Mouse (Mus musculus): ENCODE measurements around the gene Syde2. TPM values are rescaled to one million over a fixed set of nuclear protein-coding genes. Genes with fewer than 3 reads are reported as not detected.
"Not testable (repeated sequence)": the region's sequence is repeated elsewhere in the genome, so short reads cannot be mapped to it uniquely, and the experiment has no call there.

Gene Syde2
- total RNA-seq, 2 experiments from 2014 or later = 27.4 to 29.0 TPM

DNA sequence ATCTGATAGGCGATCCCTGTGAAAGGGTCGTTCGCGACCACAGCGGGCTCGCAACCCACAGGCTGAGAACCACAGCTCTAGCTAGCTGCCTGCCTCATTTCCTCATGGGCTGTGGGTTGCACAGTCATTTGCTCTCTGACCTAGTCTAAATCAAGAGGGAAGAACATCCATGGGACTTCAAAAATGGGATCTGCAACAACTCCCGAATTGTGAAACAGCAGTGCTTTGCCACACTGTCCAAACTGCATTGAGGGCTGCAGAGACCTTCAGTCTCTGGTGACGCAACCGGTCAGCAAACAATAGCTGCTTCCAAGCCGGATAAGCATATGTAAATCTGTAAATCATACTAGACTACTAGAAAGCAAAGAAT lies 23.7 kb upstream of the Syde2 start:
- DNase-seq = peak; percentile 44 to 46
- intact Hi-C loops (cut with DNase I) = loop anchor here (2.0 kb wide), 1 partner anchor 25 kb away; no protein-coding TSS in a partner anchor

DNA sequence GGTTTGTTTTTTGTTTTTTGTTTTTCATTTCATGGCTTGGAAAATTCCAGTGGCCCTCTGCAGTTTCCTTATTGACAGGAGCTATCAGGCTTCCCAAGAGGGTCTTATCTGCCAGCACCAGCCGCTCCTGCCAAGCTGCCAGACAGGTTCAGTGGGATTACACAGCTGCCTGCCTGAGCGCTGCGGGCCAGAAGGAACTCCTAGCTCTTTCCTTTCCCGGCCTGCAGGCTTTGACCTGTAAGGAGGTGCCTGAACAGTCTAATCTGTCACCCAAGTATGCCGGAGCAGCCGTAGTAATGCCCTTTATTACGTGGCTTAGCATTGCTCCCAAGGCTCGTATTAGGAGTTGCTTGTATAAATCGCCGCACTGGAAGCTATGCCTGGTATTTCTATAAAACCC lies 23.2 kb upstream of the Syde2 start:
- DNase-seq = peak; percentile 75 to 78
- intact Hi-C loops (cut with DNase I) = loop anchor here (2.0 kb wide), 1 partner anchor 24 kb away; no protein-coding TSS in a partner anchor

DNA sequence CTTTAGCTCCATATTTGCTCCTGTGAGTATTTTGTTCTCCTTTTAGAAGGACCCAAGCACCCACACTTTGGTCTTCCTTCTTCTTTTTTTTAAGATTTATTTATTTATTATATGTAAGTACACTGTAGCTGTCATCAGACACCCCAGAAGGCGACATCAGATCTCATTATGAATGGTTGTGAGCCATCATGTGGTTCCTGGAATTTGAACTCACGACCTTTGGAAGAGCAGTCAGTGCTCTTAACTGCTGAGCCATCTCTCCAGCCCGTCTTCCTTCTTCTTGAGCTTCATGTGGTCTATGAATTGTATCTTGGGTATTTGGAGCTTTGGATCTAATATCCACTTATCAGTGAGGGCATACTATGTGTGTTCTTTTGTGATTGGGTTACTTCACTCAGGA lies 22.1 kb upstream of the Syde2 start:
- not testable (repeated sequence) for DNase-seq
- intact Hi-C loops (cut with DNase I) = loop anchor here (2.0 kb wide), 1 partner anchor 23 kb away; no protein-coding TSS in a partner anchor

DNA sequence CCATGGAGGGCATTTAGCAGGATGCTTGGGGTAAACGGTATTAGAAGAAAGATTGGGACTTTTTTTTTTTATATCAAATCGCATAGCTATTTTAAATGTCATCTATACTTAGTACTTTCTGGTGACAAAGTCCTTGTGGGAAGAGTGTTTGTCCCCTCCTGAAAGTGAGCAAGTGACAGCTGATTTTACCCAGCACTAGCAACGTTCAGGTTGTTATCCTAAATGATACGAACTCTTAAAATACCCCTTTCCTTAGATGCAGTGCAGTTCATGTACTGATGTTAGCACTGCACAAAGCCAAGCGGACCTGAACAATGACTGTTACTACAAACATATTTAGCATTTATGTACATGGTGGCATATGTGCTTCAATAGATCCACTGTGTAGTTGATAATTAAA lies 20.9 kb upstream of the Syde2 start:
- intact Hi-C loops (cut with DNase I) = no loop called here
- DNase-seq = peak; percentile 38 to 40

DNA sequence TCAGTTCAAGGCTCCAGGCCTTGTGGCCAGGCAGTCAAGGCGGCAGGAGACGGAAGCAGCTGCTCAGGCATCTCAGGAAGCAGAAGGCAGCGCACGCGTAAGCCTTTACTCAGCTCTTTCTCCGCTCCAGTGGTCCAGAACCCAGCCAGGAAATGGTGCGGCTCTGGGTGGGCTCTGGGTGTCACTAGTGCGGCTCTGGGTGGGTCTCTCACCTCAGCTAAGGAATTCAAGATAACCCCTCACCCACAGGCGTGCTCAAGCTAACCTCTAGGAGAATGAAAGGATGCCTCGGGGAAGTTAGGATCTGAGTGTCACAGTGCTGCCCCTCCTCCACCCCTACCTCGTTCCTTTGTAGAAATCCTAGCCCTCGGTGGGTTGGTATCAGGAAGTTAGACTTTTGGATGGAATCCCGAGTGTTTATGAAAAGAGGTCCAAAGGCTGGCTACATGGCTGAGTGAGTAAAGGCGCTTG lies 18.6 kb upstream of the Syde2 start:
- DNase-seq = no peak

DNA sequence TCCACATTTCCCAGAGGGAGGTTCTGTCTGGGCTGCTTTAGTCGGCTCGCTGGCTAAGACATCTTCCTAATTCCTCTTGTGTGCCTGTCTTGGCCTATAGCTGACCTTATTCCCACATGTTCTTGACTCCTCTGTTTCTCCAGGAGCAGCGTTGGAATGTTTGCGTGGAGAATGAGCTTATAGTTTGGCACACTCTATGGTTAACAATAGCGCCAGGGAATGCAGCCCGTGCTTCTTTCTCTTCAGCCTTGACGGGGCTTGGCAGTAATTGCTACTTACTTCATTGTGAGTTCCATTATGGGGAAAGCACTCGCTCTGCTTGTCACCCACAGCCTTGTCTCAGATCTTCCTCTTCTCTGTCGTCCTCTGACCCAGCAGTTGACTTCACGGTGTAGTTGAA lies 16.2 kb upstream of the Syde2 start:
- intact Hi-C loops (cut with DNase I) = no loop called here
- peak in 1 of 2 experiments; percentile 35 for DNase-seq

More for the DNA sequence above, 18.6 kb upstream of the Syde2 start:
- intact Hi-C loops (cut with DNase I) = no loop called here

DNA sequence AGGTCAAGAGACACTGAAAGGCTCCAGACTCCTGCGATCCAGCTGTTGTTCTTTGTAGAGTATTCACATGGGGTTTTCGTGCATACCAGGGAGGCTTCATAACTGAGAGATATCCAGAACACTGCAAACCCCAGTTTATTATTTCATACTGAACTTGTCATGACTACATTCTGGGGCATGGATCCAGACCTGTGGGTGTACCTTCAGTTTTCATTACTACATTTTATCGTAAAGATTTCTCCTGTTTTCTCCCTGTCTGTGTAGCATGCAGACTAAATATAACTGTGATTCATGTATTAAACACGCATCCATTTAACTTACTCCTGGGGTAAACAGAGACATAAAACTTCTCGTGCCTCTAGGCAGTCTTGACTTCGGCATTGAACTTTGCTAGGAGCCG lies 12.7 kb upstream of the Syde2 start:
- no peak for DNase-seq
- intact Hi-C loops (cut with DNase I) = no loop called here

DNA sequence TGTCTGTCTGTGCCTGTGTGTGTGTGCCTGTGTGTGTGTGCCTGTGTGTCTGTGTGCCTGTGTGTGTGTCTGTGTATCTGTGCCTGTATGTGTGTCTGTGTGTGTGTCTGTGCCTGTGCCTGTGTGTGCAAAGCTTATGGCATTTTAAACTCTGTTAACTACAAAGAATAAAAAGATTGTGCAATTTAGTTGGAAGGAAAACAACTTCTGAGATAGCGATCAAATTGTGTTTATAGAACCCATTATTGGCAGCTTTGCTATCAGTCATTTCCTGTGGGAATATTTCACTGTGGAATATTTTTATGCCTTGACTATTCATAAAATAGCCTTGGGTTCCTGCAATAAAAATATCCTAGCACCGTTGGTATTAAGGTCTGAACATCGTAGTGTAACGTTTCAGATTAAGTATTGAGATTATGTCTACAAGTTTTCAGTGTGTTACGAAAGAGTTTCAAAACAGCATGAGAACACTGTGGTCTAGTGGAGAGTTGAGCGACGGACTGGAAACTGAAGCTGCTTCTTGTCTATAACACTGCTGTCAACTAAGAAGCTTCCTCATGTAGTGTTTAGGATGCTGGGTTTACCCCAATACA lies 2.2 kb upstream of the Syde2 start:
- DNase-seq = no peak
- intact Hi-C loops (cut with DNase I) = no loop called here

DNA sequence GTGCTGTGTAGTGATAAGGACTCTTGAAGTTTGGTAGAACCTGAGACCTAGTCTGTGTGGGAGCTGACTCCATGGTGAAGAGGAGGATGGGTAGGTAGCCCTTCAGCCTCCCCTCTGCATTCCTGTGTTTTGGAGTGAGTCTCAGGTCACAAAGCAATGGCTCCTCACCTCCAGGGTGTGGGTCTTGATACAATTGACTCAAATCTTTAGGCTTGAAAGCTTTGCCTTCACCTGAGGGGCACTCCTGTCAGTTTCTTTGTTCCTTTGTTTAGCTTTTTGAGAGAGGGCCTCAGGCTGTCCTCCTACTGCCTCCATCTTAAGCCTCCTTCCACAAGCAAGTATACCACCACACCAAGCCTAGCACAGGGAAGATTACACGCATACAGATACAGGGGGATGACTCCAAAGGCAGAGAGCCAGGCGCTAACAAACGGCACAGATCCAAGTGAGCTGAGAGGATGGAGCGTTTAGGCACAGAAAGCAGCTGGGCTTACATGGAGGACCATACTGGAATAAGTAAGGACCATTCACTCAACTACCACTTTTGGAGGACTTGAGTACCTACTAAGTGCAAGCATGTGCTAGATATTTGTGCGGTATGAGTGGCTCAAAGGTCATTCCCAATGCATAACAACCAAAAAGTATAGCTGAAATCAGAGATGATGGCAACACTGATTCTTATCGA lies 1.2 kb upstream of the Syde2 start:
- DNase-seq = no peak
- intact Hi-C loops (cut with DNase I) = loop anchor here (2.0 kb wide), 1 partner anchor 36 kb away; no protein-coding TSS in a partner anchor

DNA sequence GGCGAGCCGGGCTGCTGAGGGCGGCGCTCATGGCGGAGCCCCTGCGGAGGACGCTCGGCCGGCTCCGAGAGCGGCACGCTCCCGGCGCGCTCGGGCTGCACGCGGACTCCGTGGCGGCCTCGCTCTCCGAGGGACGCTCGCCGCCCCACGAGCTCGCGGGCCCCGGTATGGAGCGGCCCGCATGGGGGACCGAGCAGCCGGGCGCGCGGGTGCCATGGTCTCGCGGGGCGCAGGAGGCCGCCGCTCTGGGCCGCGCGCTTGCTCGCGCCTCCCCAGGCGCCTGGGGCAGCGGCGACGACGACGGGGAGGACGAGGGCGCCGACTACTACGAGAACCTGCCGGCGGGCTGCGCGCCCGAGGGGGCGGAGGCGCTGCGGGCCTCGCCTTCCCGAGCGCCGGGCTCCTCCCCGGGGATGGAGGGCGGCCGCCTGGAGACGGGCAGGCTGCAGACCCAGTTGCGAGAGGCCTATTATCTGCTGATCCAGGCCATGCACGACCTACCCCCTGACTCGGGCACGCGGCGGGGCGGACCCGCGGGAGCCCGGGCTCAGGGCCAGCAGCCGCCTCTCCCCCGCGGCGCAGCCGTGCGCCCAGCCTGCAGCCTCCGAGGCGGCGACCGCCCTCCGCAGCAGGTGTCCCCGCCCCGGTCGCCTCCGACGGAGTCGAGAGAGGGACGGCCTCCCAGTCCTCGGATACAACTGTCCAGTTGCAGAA lies 457 bp downstream of the Syde2 start:
- peak; percentile 89 to 93 for DNase-seq
- intact Hi-C loops (cut with DNase I) = loop anchor here (2.0 kb wide), 2 partner anchors 23 to 37 kb away; no protein-coding TSS in a partner anchor

DNA sequence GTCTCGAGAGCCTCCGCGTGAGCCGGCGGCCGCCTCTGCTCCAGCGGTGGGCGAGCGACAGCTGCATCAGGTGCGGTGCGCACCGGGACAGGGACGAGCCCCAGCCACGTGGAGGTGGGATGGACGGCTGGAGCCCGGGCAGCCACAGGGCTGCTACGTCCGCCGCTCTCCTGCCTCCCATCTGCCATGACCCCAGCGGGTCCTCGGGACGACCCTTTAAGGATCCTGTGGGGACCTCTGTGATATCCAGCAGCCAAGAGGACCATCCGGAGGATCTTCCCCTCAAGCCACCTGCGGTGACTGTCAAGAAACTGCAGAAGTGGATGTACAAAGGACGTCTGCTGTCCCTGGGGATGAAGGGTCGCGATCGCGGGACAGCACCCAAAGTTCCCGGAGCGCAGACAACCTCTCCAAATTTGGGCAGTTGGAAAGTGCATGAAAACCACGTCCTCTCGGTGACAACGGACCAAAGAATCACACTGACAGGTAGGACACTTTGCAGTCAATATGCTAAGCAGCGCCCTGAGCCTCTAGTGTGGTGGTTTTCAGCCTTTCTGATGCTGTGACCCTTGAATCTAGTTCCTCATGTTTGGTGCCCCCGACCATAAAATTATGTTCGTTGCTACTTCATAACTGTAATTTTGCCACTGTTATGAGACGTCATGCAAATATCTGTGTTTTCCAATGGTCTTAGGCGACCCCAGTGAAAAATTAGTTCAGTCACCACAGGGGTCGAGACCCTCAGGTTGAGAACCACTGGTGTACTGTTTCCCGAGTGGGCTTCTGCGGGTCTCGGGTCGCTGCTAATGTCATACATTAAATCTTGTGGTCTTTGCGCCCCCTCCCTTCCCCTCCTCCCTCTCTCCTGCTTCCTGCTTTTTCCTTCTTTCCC lies 1.3 kb downstream of the Syde2 start:
- DNase-seq = peak in 1 of 2 experiments; percentile 54
- intact Hi-C loops (cut with DNase I) = loop anchor here (2.0 kb wide), 1 partner anchor 24 kb away; no protein-coding TSS in a partner anchor

DNA sequence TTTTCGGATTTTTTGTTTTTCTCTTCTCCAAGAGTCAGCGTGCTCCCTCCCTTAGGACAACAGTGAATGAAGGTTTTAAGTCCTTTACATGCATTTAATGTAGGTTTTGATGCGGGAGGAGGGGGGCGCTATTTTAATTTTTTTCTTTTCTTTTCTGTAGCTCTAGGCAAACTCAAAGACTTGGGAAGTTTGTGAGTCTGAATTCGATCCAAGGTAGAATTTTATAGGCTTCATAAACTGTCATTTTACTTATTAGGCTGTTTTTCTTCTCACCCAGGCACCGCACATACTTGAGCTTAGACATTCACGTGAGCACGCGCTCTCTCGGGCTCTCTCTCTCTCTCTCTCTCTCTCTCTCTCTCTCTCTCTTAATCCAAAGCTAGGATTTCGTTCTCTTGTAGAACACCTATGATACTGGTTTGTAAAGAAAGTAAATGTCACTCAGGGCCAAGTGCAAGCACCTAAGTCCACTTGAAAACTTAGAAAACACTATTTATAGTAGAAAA lies 2.0 kb downstream of the Syde2 start:
- intact Hi-C loops (cut with DNase I) = loop anchor here (2.0 kb wide), 1 partner anchor 25 kb away; no protein-coding TSS in a partner anchor
- DNase-seq = no peak

DNA sequence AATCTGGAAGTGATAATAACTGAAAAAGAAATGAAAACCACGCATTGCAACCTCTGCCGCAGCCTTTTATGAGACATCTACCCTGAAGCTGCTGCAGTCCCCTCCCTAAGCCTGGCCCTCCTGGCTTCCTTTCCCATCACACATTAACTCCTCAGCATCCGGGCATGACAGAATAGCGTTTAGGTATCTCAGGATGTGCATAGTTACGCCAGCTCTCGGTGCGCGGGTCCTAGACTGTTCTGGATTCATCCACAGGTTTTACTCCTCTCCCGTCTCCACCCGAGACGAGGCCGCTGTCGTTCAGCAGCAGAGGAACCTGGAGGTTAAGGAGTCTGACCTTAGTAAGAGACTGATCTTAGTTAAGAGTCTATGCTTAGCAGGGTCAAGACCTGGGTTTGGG lies 3.5 kb downstream of the Syde2 start:
- intact Hi-C loops (cut with DNase I) = no loop called here
- DNase-seq = no peak

DNA sequence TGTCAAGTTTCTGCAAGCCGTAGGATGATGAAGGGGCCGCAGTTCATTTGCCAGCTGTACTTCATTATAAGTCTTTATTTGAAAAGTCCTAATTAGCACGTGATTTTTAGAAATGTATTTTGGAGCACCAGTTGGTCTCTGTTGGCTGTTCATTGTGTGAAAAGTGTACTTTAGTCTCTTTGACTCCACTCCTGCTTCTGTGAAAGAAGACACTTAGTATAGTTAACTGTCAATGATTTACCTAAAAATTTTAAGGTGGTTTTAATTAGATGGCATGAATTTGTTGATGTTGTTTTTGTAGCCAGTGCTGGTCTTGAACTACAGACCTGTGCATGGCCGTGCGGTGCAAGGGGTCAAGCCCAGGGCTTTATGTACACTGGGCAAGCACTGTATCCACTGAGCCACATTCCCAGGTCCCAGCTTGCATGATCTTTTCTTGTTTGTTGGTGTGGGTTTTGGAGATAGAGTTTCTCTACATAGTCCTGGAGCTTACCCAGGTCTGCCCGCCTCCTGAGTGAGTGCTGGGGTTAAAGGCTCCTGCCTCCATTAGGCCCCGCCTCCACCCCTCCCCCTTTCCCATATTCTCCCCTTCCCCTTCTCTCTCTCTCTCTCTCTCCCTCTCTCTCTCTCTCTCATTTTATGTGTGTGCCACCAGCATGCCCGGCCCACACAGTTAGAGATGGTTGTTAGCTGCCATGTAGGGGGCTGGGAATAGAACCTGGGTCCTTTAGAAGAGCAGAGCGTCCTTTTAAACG lies 4.5 kb downstream of the Syde2 start:
- intact Hi-C loops (cut with DNase I) = no loop called here
- no peak for DNase-seq

DNA sequence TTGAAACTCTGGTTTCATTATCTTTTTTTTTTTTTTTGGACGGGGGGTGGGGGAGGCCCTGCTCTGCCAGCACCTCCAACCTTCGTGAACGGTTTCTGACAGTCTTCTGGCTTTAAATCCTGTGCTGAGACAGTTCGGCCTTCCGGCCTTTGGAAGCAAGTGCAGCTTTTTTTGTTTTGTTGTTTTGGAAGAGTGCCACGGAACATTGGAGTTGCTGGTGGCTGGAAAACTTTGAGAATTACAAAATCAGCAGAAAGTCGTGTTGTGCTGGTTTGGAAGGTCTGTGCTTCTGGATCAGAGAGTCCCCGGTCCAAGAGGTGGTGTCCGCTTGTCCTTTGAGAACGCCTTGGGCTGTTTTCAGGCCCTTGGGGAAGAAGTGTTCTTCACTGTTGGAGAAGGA lies 5.1 kb downstream of the Syde2 start:
- DNase-seq = peak; percentile 71 to 73
- intact Hi-C loops (cut with DNase I) = no loop called here

DNA sequence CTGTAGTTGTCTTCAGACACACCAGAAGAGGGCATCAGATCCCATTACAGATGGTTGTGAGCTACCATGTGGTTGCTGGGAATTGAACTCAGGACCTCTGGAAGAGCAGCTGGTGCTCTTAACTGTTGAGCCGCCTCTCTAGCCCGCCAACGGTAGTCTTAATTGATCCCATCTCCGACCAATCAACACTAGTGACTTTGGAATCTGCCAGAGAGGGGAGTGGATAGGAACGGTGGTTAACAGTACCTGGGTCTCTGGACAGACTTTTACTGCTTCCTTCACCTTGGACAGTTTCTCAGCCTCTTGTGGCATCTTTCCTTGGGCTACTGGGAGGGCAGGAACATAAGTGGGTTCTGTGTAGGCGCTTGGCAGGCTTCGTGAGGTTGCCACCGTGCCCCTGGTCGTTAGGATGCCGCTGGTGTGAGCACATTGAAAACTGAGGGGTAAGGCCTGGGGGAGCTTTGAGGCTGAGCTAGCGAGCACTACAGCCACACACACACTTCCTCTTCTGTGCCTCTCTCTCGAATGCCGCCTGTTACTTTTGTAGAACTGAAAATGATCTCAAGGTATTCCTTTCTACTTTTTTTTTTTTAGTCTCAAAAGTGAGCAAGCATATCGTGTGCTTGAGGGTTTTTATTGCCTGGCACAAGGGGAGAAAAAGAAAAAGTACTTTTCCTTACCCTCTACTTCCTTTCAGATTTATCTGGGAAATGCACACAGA lies 6.0 kb downstream of the Syde2 start:
- intact Hi-C loops (cut with DNase I) = no loop called here
- DNase-seq = no peak

DNA sequence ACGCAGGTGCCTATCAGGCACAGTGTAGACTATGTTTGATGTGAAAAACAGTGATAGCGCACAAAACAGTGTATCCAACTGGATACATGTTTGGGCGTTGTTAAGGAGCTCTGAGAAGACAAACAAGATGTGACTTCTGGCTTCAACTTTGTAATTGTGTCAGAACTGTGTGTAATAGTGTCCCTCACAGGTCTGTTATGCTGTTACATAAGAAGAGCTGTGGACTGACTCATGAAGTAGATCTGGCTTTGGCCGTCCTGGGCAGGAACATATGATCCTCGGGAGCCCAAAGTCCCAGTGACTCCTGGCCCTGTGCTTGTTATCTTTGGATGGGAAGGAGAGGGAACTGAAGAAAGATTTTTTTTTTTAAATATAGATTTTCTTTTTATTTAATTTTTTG lies 7.8 kb downstream of the Syde2 start:
- intact Hi-C loops (cut with DNase I) = no loop called here
- DNase-seq = peak in 1 of 2 experiments; percentile 37

DNA sequence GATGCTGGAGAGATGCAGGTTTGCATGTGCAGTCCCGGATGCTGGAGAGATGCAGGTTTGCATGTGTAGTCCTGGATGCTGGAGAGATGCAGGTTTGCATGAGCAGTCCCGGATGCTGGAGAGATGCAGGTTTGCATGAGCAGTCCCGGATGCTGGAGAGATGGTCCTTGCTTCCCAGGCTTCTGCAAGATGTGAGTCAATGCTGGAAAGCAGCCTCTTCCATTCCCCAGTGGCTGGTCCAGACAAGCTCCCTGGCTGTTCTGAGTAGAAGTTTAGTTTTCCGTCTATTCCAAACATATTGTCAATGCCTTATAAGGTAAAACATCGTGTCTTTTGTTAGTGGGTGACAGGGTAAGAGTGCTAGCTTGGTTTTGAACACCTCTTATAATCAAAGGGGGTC lies 8.9 kb downstream of the Syde2 start:
- intact Hi-C loops (cut with DNase I); DNase-seq: not testable (repeated sequence)
